Mouse (Mus musculus) limb, embryonic 13.5 days (tissue): ENCODE data around the gene Slc2a1. TPM values are rescaled to one million over a fixed set of nuclear protein-coding genes. Genes with fewer than 3 reads are reported as not detected.

Experiments
- ATAC-seq: fragments of 200-750 bp; cut with Nextera tagmentation; 2 replicates; pipeline ENCODE4 v1.8.0; 2017; ENCODE audit warnings: low read depth, moderate number of reproducible peaks, moderate TSS enrichment; ENCODE audit not compliant: low FRiP score
- H3K27ac ChIP-seq: fragments of 300-500 bp; sonication (generic); 2 replicates; pipeline ENCODE4 v1.5.1; 2015; ENCODE audit warnings: inconsistent platforms, mild to moderate bottlenecking, moderate library complexity
- H3K27me3 ChIP-seq: fragments of 300-500 bp; sonication (generic); 2 replicates; pipeline ENCODE4 v1.6.1; 2015; ENCODE audit warnings: mild to moderate bottlenecking, inconsistent platforms
- H3K36me3 ChIP-seq: fragments of 300-500 bp; sonication (generic); 2 replicates; pipeline ENCODE4 v1.6.1; 2015; ENCODE audit warnings: inconsistent platforms, mild to moderate bottlenecking, moderate library complexity
- H3K4me1 ChIP-seq: fragments of 300-500 bp; sonication (generic); 2 replicates; pipeline ENCODE4 v1.6.1; 2015; ENCODE audit warnings: inconsistent platforms
- H3K4me2 ChIP-seq: fragments of 300-500 bp; sonication (generic); replicated peaks from 2 replicates; pipeline ENCODE4 v1.6.1; 2015; ENCODE audit warnings: inconsistent platforms, mild to moderate bottlenecking, moderate library complexity
- H3K4me3 ChIP-seq: fragments of 300-500 bp; sonication (generic); 2 replicates; pipeline ENCODE4 v1.5.1; 2015; ENCODE audit warnings: moderate library complexity, mild to moderate bottlenecking, inconsistent platforms
- H3K9ac ChIP-seq: fragments of 300-500 bp; sonication (generic); 2 replicates; pipeline ENCODE4 v1.6.1; 2015; ENCODE audit warnings: mild to moderate bottlenecking, inconsistent platforms
- H3K9me3 ChIP-seq: fragments of 300-500 bp; sonication (generic); 2 replicates; pipeline ENCODE4 v1.6.1; 2016; ENCODE audit warnings: inconsistent platforms
- WGBS: fragments of 180-500 bp; shearing (Covaris S2); methylation state at CpG from one replicate; pipeline ENCODE4 v1.1.7; 2015; 5-methylcytosine and 5-hydroxymethylcytosine counted together
- polyA plus RNA-seq: library from polyadenylated mRNA; unstranded; fragments of >200 nt; fragmentation: Nextera tagmentation; extraction: Ambion mirVana; gene quantifications from 2 replicates; pipeline ENCODE4 v1.2.1, GENCODE M21; 2015

Slc2a1 gene
- polyA plus RNA-seq, 1 experiment from 2014 or later = 112 TPM

GRCm38 (mm10) chr4:119102350-119103126 is 6.0 kb upstream of the Slc2a1 start:
- peaks cover 29% of the 10 kb centered on the region for H3K4me1 ChIP-seq
- H3K4me2 ChIP-seq = no peak overlapping the region
- H3K9me3 ChIP-seq = no peaks in the 10 kb centered on the region
- H3K27me3 ChIP-seq = no peaks in the 10 kb centered on the region
- no peaks in the 10 kb centered on the region for H3K36me3 ChIP-seq
- WGBS = 69% methylated on average over 7 of the region's 7 CpGs
- ATAC-seq = no peak
- no peak overlapping the region for H3K9ac ChIP-seq
- no peak overlapping the region for H3K27ac ChIP-seq
- no peak overlapping the region for H3K4me3 ChIP-seq

GRCm38 (mm10) chr4:119104847-119105246 is 3.7 kb upstream of the Slc2a1 start:
- WGBS = 48% methylated on average over 4 of the region's 4 CpGs
- Histone ChIP-seq H3K9ac (no peak overlapping the region), H3K4me3 (0 out of 2 replicates have a peak overlapping the region, but pooled peaks have one; percentile 37), H3K27ac (0 out of 2 replicates have a peak overlapping the region, but pooled peaks have one; percentile 86), H3K36me3 (no peaks in the 10 kb centered on the region), H3K9me3 (no peaks in the 10 kb centered on the region), H3K27me3 (no peaks in the 10 kb centered on the region), H3K4me2 (peak overlapping the region; percentile 67), H3K4me1 (peaks cover 39% of the 10 kb centered on the region)
- ATAC-seq = no peak

GRCm38 (mm10) chr4:119105704-119106103 is 2.8 kb upstream of the Slc2a1 start:
- no peaks in the 10 kb centered on the region for H3K27me3 ChIP-seq
- H3K27ac ChIP-seq = peak overlapping the region; percentile 86
- peaks cover 48% of the 10 kb centered on the region for H3K4me1 ChIP-seq
- no peaks in the 10 kb centered on the region for H3K9me3 ChIP-seq
- peak; percentile 62 for ATAC-seq
- H3K4me2 ChIP-seq = peak overlapping the region; percentile 67
- H3K36me3 ChIP-seq = no peaks in the 10 kb centered on the region
- peak overlapping the region; percentile 59 for H3K9ac ChIP-seq
- under 1% methylated on average over 18 of the region's 18 CpGs for WGBS
- peak overlapping the region; percentile 37 for H3K4me3 ChIP-seq

- no peak for ATAC-seq
- WGBS = 69% methylated on average over 2 of the region's 2 CpGs
- Histone ChIP-seq H3K36me3 (peaks cover 11% of the 10 kb centered on the region), H3K4me3 (peak overlapping the region; percentile 73), H3K27ac (peak overlapping the region; percentile 69), H3K9ac (peak overlapping the region; percentile 50; the same call in 1 of the 2 replicates), H3K9me3 (no peaks in the 10 kb centered on the region), H3K4me1 (peaks cover 70% of the 10 kb centered on the region), H3K27me3 (no peaks in the 10 kb centered on the region), H3K4me2 (peak overlapping the region; percentile 77)
Observed at GRCm38 (mm10) chr4:119107867-119108266, 644 bp upstream of the Slc2a1 start.

GRCm38 (mm10) chr4:119109640-119110039 is 1.1 kb downstream of the Slc2a1 start:
- Histone ChIP-seq H3K4me2 (peak overlapping the region; percentile 77), H3K9me3 (no peaks in the 10 kb centered on the region), H3K36me3 (peaks cover 21% of the 10 kb centered on the region), H3K27ac (0 out of 2 replicates have a peak overlapping the region, but pooled peaks have one; percentile 99), H3K27me3 (no peaks in the 10 kb centered on the region), H3K4me1 (peaks cover 83% of the 10 kb centered on the region), H3K9ac (peak overlapping the region; percentile 93), H3K4me3 (peak overlapping the region; percentile 73)
- ATAC-seq = no peak
- WGBS = 13% methylated on average over 11 of the region's 11 CpGs

- H3K4me3 ChIP-seq = peak overlapping the region; percentile 73
- no peak for ATAC-seq
- peaks cover 22% of the 10 kb centered on the region for H3K36me3 ChIP-seq
- H3K9ac ChIP-seq = peak overlapping the region; percentile 93
- WGBS = 35% methylated on average over 5 of the region's 5 CpGs
- no peak overlapping the region for H3K27ac ChIP-seq
- H3K4me1 ChIP-seq = peaks cover 84% of the 10 kb centered on the region
- H3K27me3 ChIP-seq = no peaks in the 10 kb centered on the region
- peak overlapping the region; percentile 77 for H3K4me2 ChIP-seq
- H3K9me3 ChIP-seq = no peaks in the 10 kb centered on the region
Observed at GRCm38 (mm10) chr4:119110512-119110911, 2.0 kb downstream of the Slc2a1 start.

- H3K9me3 ChIP-seq = no peaks in the 10 kb centered on the region
- H3K27me3 ChIP-seq = no peaks in the 10 kb centered on the region
- ATAC-seq = no peak
- peak overlapping the region; percentile 77 for H3K4me2 ChIP-seq
- H3K9ac ChIP-seq = peak overlapping the region; percentile 53
- WGBS = 64% methylated on average over 5 of the region's 5 CpGs
- peaks cover 23% of the 10 kb centered on the region for H3K36me3 ChIP-seq
- H3K27ac ChIP-seq = no peak overlapping the region
- peak overlapping the region; percentile 73 for H3K4me3 ChIP-seq
- peaks cover 82% of the 10 kb centered on the region for H3K4me1 ChIP-seq
Observed at GRCm38 (mm10) chr4:119111410-119111809, 2.9 kb downstream of the Slc2a1 start.

- H3K36me3 ChIP-seq = peaks cover 33% of the 10 kb centered on the region
- H3K4me3 ChIP-seq = peak overlapping the region; percentile 73; the same call in 1 of the 2 replicates
- H3K4me1 ChIP-seq = peaks cover 75% of the 10 kb centered on the region
- H3K9ac ChIP-seq = peak overlapping the region; percentile 45
- WGBS = 65% methylated on average over 2 of the region's 2 CpGs
- H3K27ac ChIP-seq = no peak overlapping the region
- H3K9me3 ChIP-seq = no peaks in the 10 kb centered on the region
- no peak for ATAC-seq
- H3K4me2 ChIP-seq = peak overlapping the region; percentile 77
- no peaks in the 10 kb centered on the region for H3K27me3 ChIP-seq
Observed at GRCm38 (mm10) chr4:119112256-119112885, 3.9 kb downstream of the Slc2a1 start.

- 77% methylated on average over 6 of the region's 6 CpGs for WGBS
- ATAC-seq = no peak
- peaks cover 47% of the 10 kb centered on the region for H3K36me3 ChIP-seq
Observed at GRCm38 (mm10) chr4:119115611-119116070, 7.1 kb downstream of the Slc2a1 start.

GRCm38 (mm10) chr4:119116336-119116735 is 7.8 kb downstream of the Slc2a1 start:
- no peaks in the 10 kb centered on the region for H3K27me3 ChIP-seq
- no peak overlapping the region for H3K9ac ChIP-seq
- no peak overlapping the region for H3K27ac ChIP-seq
- H3K36me3 ChIP-seq = peaks cover 54% of the 10 kb centered on the region
- 75% methylated on average over 1 of the region's 1 CpGs for WGBS
- H3K4me2 ChIP-seq = no peak overlapping the region
- peaks cover 58% of the 10 kb centered on the region for H3K4me1 ChIP-seq
- H3K9me3 ChIP-seq = no peaks in the 10 kb centered on the region
- ATAC-seq = no peak
- no peak overlapping the region for H3K4me3 ChIP-seq

More at GRCm38 (mm10) chr4:119115611-119116070, 7.1 kb downstream of the Slc2a1 start:
- no peak overlapping the region for H3K4me3 ChIP-seq
- no peaks in the 10 kb centered on the region for H3K9me3 ChIP-seq
- H3K9ac ChIP-seq = no peak overlapping the region
- H3K27ac ChIP-seq = no peak overlapping the region
- no peaks in the 10 kb centered on the region for H3K27me3 ChIP-seq
- H3K4me2 ChIP-seq = no peak overlapping the region
- H3K4me1 ChIP-seq = peaks cover 58% of the 10 kb centered on the region

- H3K9ac ChIP-seq = no peak overlapping the region
- WGBS = 77% methylated on average over 5 of the region's 5 CpGs
- H3K36me3 ChIP-seq = peaks cover 56% of the 10 kb centered on the region
- peaks cover 47% of the 10 kb centered on the region for H3K4me1 ChIP-seq
- H3K27ac ChIP-seq = no peak overlapping the region
- no peak overlapping the region for H3K4me2 ChIP-seq
- H3K9me3 ChIP-seq = no peaks in the 10 kb centered on the region
- no peaks in the 10 kb centered on the region for H3K27me3 ChIP-seq
- no peak overlapping the region for H3K4me3 ChIP-seq
- no peak for ATAC-seq
Observed at GRCm38 (mm10) chr4:119117571-119117970, 9.1 kb downstream of the Slc2a1 start.

- Histone ChIP-seq H3K4me1 (peaks cover 40% of the 10 kb centered on the region), H3K27ac (no peak overlapping the region)
- 73% methylated on average over 4 of the region's 4 CpGs for WGBS
Observed at GRCm38 (mm10) chr4:119118659-119119077, 10.2 kb downstream of the Slc2a1 start.

More at GRCm38 (mm10) chr4:119118659-119119077, 10.2 kb downstream of the Slc2a1 start:
- peaks cover 63% of the 10 kb centered on the region for H3K36me3 ChIP-seq
- no peak overlapping the region for H3K4me2 ChIP-seq
- no peak; the same call in 1 of the 2 replicates for ATAC-seq
- no peak overlapping the region for H3K4me3 ChIP-seq
- no peaks in the 10 kb centered on the region for H3K9me3 ChIP-seq
- no peak overlapping the region for H3K9ac ChIP-seq
- no peaks in the 10 kb centered on the region for H3K27me3 ChIP-seq
